Mouse (Mus musculus) midbrain, embryonic 16.5 days (tissue): ENCODE measurements around the gene Lmbr1l. TPM values are rescaled to one million over a fixed set of nuclear protein-coding genes. Genes with fewer than 3 reads are reported as not detected.
A peak's percentile ranks its signal among the peaks of the same experiment; 100 is the strongest.
"Not testable (repeated sequence)": the region's sequence is repeated elsewhere in the genome, so short reads cannot be mapped to it uniquely, and the experiment has no call there.

ENCODE experiments used
- ATAC-seq: fragments of 200-750 bp; cut with Nextera tagmentation; 2 replicates; pipeline ENCODE4 v1.8.0; 2017; ENCODE audit warnings: moderate TSS enrichment
- H3K27ac ChIP-seq: fragments of 300-500 bp; sonication (generic); 2 replicates; pipeline ENCODE4 v1.5.1; 2014; ENCODE audit warnings: mild to moderate bottlenecking, low read length, mixed read lengths
- H3K27me3 ChIP-seq: fragments of 300-500 bp; sonication (generic); 2 replicates; pipeline ENCODE4 v1.6.1; 2014; ENCODE audit warnings: low read depth, low read length, mixed read lengths; ENCODE audit not compliant: control insufficient read depth, insufficient read depth
- H3K36me3 ChIP-seq: fragments of 300-500 bp; sonication (generic); 2 replicates; pipeline ENCODE4 v1.6.1; 2014; ENCODE audit warnings: mild to moderate bottlenecking, low read length, moderate library complexity, mixed read lengths; ENCODE audit not compliant: control insufficient read depth, insufficient read depth
- H3K4me1 ChIP-seq: fragments of 300-500 bp; sonication (generic); 2 replicates; pipeline ENCODE4 v1.6.1; 2014; ENCODE audit warnings: mild to moderate bottlenecking, low read length, mixed read lengths; ENCODE audit not compliant: control insufficient read depth, insufficient read depth
- H3K4me2 ChIP-seq: fragments of 300-500 bp; sonication (generic); 2 replicates; pipeline ENCODE4 v1.6.1; 2014; ENCODE audit warnings: mild to moderate bottlenecking, low read length, mixed read lengths
- H3K4me3 ChIP-seq: fragments of 300-500 bp; sonication (generic); 2 replicates; pipeline ENCODE4 v1.5.1; 2014; ENCODE audit warnings: low read depth, mild to moderate bottlenecking, low read length, moderate library complexity, mixed read lengths
- H3K9ac ChIP-seq: fragments of 300-500 bp; sonication (generic); 2 replicates; pipeline ENCODE4 v1.6.1; 2014; ENCODE audit warnings: low read depth, low read length, mixed read lengths
- H3K9me3 ChIP-seq: fragments of 300-500 bp; sonication (generic); replicated peaks from 2 replicates; pipeline ENCODE4 v1.6.1; 2014; ENCODE audit warnings: mild to moderate bottlenecking, low read length, mixed read lengths; ENCODE audit not compliant: control insufficient read depth, poor library complexity, severe bottlenecking
- WGBS: fragments of 180-500 bp; shearing (Covaris S2); extraction: QIAGEN DNeasy Blood & Tissue Kit; methylation state at CpG from one replicate; pipeline ENCODE4 v1.1.7; 2014; 5-methylcytosine and 5-hydroxymethylcytosine counted together
- polyA plus RNA-seq: library from polyadenylated mRNA; unstranded; fragments of >200 nt; fragmentation: Nextera tagmentation; extraction: Ambion mirVana; gene quantifications from 2 replicates; pipeline ENCODE4 v1.2.1, GENCODE M21; 2015

The Lmbr1l gene
- polyA plus RNA-seq, 1 experiment from 2014 or later = 27.9 TPM

GRCm38 (mm10) chr15:98928598-98929240 is 10.7 kb upstream of the Lmbr1l start:
- 14% methylated on average over 13 of the region's 13 CpGs for WGBS
- Histone ChIP-seq H3K4me1 (peaks cover 20% of the 10 kb centered on the region), H3K36me3 (peaks cover 8% of the 10 kb centered on the region; the same call in 1 of the 2 replicates), H3K4me3 (no peak overlapping the region), H3K9me3 (no peaks in the 10 kb centered on the region), H3K9ac (peak overlapping the region; percentile 25; the same call in 1 of the 2 replicates), H3K27ac (no peak overlapping the region), H3K4me2 (peak overlapping the region; percentile 29; the same call in 1 of the 2 replicates), H3K27me3 (no peaks in the 10 kb centered on the region)
- ATAC-seq = peak; percentile 65; the same call in 1 of the 2 replicates

- H3K4me3 ChIP-seq = no peak overlapping the region
- H3K4me2 ChIP-seq = no peak overlapping the region
- H3K4me1 ChIP-seq = peaks cover 16% of the 10 kb centered on the region
- H3K27me3 ChIP-seq = no peaks in the 10 kb centered on the region
- 82% methylated on average over 5 of the region's 5 CpGs for WGBS
- no peaks in the 10 kb centered on the region for H3K9me3 ChIP-seq
- no peak overlapping the region for H3K9ac ChIP-seq
- H3K27ac ChIP-seq = no peak overlapping the region
- no peak for ATAC-seq
- H3K36me3 ChIP-seq = peaks cover 8% of the 10 kb centered on the region; the same call in 1 of the 2 replicates
Measured at GRCm38 (mm10) chr15:98927566-98927965, 9.5 kb upstream of the Lmbr1l start.

- Histone ChIP-seq H3K4me1 (peaks cover 8% of the 10 kb centered on the region), H3K9ac (no peak overlapping the region), H3K4me3 (no peak overlapping the region), H3K36me3 (no peaks in the 10 kb centered on the region), H3K4me2 (no peak overlapping the region), H3K9me3 (no peaks in the 10 kb centered on the region), H3K27me3 (no peaks in the 10 kb centered on the region), H3K27ac (no peak overlapping the region)
- ATAC-seq = no peak
- 79% methylated on average over 3 of the region's 3 CpGs for WGBS
Measured at GRCm38 (mm10) chr15:98924682-98925081, 6.7 kb upstream of the Lmbr1l start.

- no peak for ATAC-seq
- WGBS = 88% methylated on average over 2 of the region's 2 CpGs
- Histone ChIP-seq H3K9ac (no peak overlapping the region), H3K27ac (no peak overlapping the region), H3K36me3 (no peaks in the 10 kb centered on the region), H3K4me1 (no peaks in the 10 kb centered on the region), H3K4me2 (no peak overlapping the region), H3K27me3 (no peaks in the 10 kb centered on the region), H3K9me3 (no peaks in the 10 kb centered on the region), H3K4me3 (no peak overlapping the region)
Measured at GRCm38 (mm10) chr15:98923031-98923537, 5.1 kb upstream of the Lmbr1l start.

- no peaks in the 10 kb centered on the region for H3K9me3 ChIP-seq
- H3K27ac ChIP-seq = no peak overlapping the region
- H3K27me3 ChIP-seq = no peaks in the 10 kb centered on the region
- H3K4me2 ChIP-seq = no peak overlapping the region
- no peak overlapping the region for H3K9ac ChIP-seq
- WGBS = 57% methylated on average over 3 of the region's 3 CpGs
- no peaks in the 10 kb centered on the region for H3K36me3 ChIP-seq
- no peaks in the 10 kb centered on the region for H3K4me1 ChIP-seq
- no peak for ATAC-seq
- no peak overlapping the region for H3K4me3 ChIP-seq
Measured at GRCm38 (mm10) chr15:98922581-98922980, 4.5 kb upstream of the Lmbr1l start.

- H3K27ac ChIP-seq = no peak overlapping the region
- no peaks in the 10 kb centered on the region for H3K36me3 ChIP-seq
- peaks cover 4% of the 10 kb centered on the region for H3K4me1 ChIP-seq
- no peak overlapping the region for H3K9ac ChIP-seq
- H3K9me3 ChIP-seq = no peaks in the 10 kb centered on the region
- H3K4me3 ChIP-seq = no peak overlapping the region
- 81% methylated on average over 5 of the region's 5 CpGs for WGBS
- H3K4me2 ChIP-seq = no peak overlapping the region
- no peaks in the 10 kb centered on the region for H3K27me3 ChIP-seq
- ATAC-seq = no peak
Measured at GRCm38 (mm10) chr15:98921510-98921909, 3.5 kb upstream of the Lmbr1l start.

- H3K27ac ChIP-seq = peak overlapping the region; percentile 60
- WGBS = 25% methylated on average over 8 of the region's 8 CpGs
Measured at GRCm38 (mm10) chr15:98918499-98918895, 466 bp upstream of the Lmbr1l start.

GRCm38 (mm10) chr15:98917091-98917490 is 940 bp downstream of the Lmbr1l start:
- H3K9ac ChIP-seq = peak overlapping the region; percentile 89
- peak overlapping the region; percentile 95 for H3K27ac ChIP-seq
- 0% methylated on average over 14 of the region's 14 CpGs for WGBS
- H3K4me1 ChIP-seq = peaks cover 21% of the 10 kb centered on the region
- H3K9me3 ChIP-seq = no peaks in the 10 kb centered on the region
- ATAC-seq = no peak
- peaks cover 9% of the 10 kb centered on the region for H3K36me3 ChIP-seq
- peak overlapping the region; percentile 78 for H3K4me2 ChIP-seq
- H3K4me3 ChIP-seq = peak overlapping the region; percentile 81
- no peaks in the 10 kb centered on the region for H3K27me3 ChIP-seq

More at GRCm38 (mm10) chr15:98918499-98918895, 466 bp upstream of the Lmbr1l start:
- not testable (repeated sequence) for H3K36me3 ChIP-seq, ATAC-seq, H3K27me3 ChIP-seq, H3K9me3 ChIP-seq
- Histone ChIP-seq H3K4me3 (peak overlapping the region; percentile 81), H3K4me1 (peaks cover 21% of the 10 kb centered on the region), H3K9ac (peak overlapping the region; percentile 55), H3K4me2 (peak overlapping the region; percentile 56)

GRCm38 (mm10) chr15:98916016-98916415 is 2.0 kb downstream of the Lmbr1l start:
- WGBS = 86% methylated on average over 4 of the region's 4 CpGs
- H3K9me3 ChIP-seq = no peaks in the 10 kb centered on the region
- no peak for ATAC-seq

More at GRCm38 (mm10) chr15:98916016-98916415, 2.0 kb downstream of the Lmbr1l start:
- Histone ChIP-seq H3K4me1 (peaks cover 21% of the 10 kb centered on the region), H3K27me3 (no peaks in the 10 kb centered on the region), H3K4me3 (peak overlapping the region; percentile 81; the same call in 1 of the 2 replicates), H3K36me3 (peaks cover 18% of the 10 kb centered on the region), H3K9ac (peak overlapping the region; percentile 20; the same call in 1 of the 2 replicates), H3K27ac (no peak overlapping the region), H3K4me2 (peak overlapping the region; percentile 78)
